Mouse (Mus musculus) heart, adult 8-10 months (tissue): ENCODE data around the gene Cacna1i. TPM values are rescaled to one million over a fixed set of nuclear protein-coding genes. Genes with fewer than 3 reads are reported as not detected.

Experiments used
- DNase-seq: peaks from one replicate; pipeline ENCODE4 v3.0.0; 2022; ENCODE audit warnings: low spot score
- total RNA-seq, 4 experiments: library from RNA; stranded (reverse); gene quantifications; 2 replicates each; pipeline ENCODE4 v1.2.4; 2022

Gene Cacna1i
- total RNA-seq, 4 experiments from 2014 or later, result 0.03 to 0.37 (median 0.14) TPM; not detected in 1

GRCm38 (mm10) chr15:80327743-80328540, 40.9 kb downstream of the Cacna1i start:
- DNase-seq, result no peak

DNA sequence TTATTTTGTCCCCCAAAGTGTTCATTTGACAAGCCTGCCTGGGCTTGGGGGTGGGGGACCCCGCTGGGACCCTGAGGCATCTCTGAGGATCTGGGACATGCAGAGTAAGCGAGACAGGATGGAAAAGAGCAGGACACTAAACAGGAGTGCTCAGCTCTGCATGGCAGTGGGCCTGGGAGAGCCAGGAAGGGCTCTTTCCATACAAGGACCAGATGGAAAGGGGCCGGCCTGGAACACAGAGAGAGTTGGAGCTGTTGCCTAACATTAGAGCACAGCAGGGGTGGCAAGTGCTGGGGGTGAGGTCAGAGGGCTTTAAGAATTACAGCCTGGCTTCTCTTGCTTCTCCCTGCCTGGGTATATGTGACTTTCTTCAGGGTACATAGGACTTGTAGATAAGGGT, 43.2 kb downstream of the Cacna1i start:
- DNase-seq, result no peak

GRCm38 (mm10) chr15:80334766-80335165, 47.7 kb downstream of the Cacna1i start:
- no peak for DNase-seq

DNA sequence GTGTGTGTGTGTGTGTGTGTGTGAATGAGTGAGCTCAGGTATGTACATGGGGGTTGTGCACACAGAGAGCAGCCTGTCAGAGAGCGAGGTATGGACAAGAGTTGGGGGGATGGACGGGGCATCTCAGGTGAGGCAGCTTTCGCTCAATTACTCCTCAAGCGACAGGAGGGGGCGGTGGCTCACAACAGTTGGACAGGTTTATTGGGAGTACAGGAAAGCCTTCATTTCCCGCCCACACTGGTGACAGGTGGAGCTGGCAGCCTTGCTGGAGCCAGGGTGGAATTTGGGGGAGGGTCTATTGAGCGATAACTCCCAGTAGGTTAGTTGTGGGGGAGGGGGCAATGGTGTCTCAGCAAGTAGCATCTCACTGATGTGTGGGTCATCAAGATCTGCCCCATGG, 48.2 kb downstream of the Cacna1i start:
- DNase-seq, result no peak

DNA sequence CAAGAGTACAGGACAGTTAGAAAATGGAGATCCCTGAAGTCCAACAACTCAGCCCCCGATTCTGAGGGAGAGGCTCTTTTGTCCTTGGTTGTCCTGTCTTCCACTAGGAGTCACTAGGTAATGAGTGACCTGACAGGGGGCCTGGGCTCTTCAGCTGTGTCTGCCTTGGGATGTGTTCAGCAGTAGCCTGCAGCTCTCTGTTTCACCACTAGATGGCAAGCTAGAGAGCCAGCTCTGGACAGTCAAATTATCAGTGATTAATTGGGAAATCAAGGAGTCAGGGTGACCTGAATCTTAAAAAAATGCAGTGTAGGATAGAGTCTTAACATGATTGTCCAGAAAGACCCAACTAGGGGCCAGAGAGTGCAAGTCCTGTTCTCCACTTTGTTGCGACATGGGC, 53.3 kb downstream of the Cacna1i start:
- peak; percentile 28 for DNase-seq

- DNase-seq, result no peak
Observed at GRCm38 (mm10) chr15:80342394-80342793, 55.4 kb downstream of the Cacna1i start.

DNA sequence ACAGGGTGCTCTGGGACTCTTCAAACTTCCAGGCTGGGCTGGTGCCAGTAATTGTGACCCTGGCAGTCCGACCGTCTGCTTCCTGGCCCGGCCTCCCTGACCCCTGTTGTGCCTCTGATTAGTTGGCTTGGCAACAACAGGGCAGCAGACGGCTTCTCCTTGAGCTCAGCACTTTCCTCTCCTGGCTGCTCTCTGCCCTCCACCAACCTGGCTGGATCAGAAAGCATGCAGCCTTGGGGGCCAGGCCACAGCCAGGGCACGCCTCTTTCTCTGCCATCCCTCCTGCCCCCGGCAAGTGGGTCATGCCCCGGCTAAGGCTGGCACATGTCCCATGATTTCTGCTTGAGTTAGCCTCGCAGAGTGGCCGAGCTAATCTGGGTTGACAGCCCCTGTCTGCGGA, 56.0 kb downstream of the Cacna1i start:
- no peak for DNase-seq

DNA sequence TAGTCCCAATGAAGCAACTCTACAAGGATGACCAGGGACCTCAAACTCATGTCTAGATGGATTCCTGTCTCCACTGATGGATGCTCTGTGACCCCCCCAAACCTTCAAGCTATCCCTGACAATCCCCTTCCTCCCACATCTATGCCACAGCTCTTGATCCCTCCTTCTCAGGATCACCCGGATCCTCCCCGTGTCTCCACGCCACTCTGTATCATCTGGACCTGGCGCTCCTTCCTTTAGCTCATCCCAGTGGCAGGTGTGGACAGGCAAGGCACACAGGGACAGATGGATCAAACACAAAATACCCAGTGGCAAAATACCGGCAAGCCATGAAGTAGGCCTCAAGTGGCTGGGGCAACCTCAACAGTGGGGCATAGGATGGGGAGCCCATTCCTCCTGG, 56.7 kb downstream of the Cacna1i start:
- DNase-seq, result no peak

DNA sequence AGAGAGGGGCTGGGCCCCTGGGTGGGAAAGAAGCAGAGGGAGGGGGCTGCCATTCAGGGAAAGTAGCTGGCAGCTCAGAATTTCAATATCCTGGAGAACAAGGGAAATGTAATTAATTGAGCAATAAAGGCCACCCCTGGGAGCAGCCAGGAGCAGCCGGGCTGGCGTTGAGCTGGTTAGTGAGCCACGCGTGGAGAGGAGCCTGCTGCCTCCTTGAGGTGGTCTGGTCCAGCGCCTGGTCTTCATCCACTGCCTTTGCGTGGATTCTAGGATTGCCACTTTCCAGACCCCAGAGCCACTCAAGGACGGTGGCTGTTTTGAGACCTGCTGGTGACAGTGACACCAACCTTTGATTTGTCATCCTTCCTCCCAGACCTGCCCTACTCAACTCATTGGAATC, 59.5 kb downstream of the Cacna1i start:
- DNase-seq, result no peak

DNA sequence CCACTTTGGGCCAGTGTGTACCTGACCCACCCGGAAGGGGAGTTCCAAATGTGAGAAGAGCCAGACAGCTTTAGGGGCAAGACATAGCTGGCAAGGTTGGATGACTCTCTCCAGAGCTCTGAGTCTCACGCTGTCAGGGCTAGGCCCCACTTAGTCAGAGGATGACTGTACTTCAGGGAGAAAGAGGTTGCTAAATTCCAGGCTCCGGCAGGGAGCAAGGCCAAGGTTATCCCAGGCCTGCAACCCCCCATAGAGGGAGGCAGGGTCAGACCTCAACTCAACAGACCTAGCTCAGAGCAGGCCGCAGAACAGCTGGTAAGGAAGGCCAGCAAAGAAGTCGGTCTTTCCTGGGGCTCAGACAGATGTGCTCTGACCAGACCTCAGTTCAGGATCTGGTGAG, 63.4 kb downstream of the Cacna1i start:
- DNase-seq, result no peak

GRCm38 (mm10) chr15:80358798-80359197, 71.8 kb downstream of the Cacna1i start:
- no peak for DNase-seq

- DNase-seq, result no peak
Observed at GRCm38 (mm10) chr15:80361780-80362508, 74.9 kb downstream of the Cacna1i start.

DNA sequence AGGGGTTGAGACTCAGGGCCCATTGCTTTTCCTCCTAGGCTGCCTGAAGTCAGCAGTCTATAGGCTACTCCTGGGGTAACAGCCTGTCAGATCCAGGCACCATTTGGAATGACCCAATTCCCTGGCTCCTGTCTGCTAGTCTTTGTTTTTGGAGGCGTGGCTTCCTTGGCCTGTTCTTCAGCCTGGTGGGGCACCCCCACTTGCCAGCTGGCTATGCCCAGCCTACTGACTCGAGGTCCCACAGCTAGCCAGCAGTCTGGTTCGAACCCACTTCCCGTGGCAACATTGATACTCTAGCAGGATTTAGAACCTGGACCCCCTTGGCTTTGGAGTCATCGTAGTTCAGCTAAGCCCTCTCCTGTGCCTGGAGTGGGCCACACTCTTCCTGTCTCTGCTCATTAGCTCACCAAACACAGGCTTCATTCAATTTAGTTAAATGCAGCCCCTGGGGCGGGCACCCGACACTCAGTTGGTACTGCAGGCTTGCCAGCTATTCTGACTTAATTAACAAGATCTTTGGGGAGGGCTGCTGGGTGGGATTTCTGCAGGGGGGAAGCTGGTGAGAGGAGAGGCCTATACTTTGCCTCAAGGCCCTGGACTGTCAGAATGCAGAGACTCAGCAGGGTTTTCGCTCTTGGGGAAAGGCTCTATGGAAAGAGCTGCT, 75.6 kb downstream of the Cacna1i start:
- DNase-seq, result no peak

- no peak for DNase-seq
Observed at GRCm38 (mm10) chr15:80363821-80364715, 77.0 kb downstream of the Cacna1i start.

GRCm38 (mm10) chr15:80366899-80367298, 79.9 kb downstream of the Cacna1i start:
- no peak for DNase-seq

DNA sequence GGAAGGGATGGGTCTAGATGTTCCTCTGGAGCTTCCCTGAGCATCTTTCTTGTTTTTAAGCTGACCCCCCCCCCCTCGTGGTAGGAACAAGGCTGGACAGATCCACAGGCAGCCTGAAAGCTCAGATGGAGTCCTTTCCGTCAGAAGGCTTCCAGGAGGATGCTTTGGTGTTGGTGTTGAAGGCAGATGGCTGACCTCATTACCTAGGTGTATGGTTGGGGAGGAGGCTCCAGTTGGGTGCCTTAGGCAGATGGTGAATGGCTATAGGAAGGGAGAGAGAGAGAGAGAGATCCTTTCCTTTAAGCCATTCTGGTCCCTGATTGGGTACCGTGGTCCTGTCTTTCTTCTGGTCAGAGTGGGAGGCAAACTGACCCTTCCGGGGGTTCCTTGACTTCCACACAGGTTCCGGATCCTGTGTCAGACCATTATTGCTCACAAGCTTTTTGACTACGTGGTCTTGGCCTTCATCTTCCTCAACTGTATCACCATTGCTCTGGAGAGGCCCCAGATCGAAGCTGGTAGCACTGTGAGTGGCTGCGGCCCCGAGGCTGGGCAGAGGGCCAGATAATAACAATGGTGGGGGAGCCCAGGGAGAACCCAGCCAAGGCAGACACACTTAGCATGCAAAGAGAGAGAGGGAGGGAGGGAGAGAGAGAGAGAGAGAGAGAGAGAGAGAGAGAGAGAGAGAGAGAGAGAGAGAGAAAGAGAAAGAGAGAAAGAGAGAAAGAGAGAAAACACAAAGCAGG, 86.4 kb downstream of the Cacna1i start:
- no peak for DNase-seq

DNA sequence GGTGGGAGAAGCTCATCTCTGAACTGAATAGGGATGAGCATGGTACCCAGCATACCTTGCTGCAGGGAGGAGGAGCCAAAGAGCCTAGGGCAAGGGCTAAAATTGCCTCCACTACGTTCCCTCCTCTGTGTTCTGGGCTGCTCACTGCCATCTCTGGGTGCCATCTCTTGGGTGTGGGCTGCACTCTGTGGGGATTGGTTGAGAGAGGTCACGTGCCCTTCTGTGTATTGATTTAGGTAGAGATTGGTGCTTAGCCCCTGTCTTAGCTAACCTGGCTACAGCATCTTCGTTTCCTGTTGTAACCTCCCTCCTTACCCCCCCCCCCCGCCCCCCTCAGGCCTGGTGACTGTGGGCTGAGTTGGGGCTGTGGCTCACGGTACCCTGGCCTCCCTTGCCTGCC, 87.8 kb downstream of the Cacna1i start:
- DNase-seq, result no peak

GRCm38 (mm10) chr15:80387185-80387584, 100.1 kb downstream of the Cacna1i start:
- DNase-seq, result no peak

DNA sequence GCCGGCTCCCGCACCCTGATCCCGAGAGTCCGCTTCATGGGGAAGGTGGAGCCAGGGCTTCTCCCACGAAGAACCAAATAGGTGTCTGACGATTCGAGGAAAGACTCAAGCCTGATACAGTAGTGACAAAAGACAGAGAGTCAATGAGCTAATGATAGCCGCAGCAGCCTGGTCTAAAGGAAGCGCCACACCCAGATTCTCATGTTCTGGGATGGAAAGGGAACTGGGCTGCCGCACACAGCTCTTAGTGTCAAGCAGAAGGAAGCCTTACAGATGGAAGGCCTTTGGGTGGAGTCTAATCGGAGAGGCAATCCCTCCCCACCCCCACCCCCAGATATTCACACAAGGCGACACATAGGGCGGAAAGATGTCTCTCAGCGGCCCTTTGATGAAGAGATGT, 104.8 kb downstream of the Cacna1i start:
- no peak for DNase-seq

- DNase-seq, result no peak
Observed at GRCm38 (mm10) chr15:80395035-80395434, 108.0 kb downstream of the Cacna1i start.

GRCm38 (mm10) chr15:80399451-80399850, 112.4 kb downstream of the Cacna1i start:
- no peak for DNase-seq
